In genomic region chr1:128808599-128808998, GRCm38 (mm10) we compare ENCODE assay signal across 27 mouse cellular contexts.
A peak's percentile ranks its signal among the peaks of the same experiment; 100 is the strongest.
DNase-seq lines count a peak whose midpoint lies in the region; ATAC-seq and TF ChIP-seq lines count a peak whose summit lies in the region.
"Had no signal": no experiment of that assay in that cellular context is flagged by ENCODE, and none has a peak within 500 bp of the region (broad histone marks: within the 10 kb centered on the region; RNA-seq: fewer than 3 reads in every experiment).

No protein-coding gene starts in this region.

- no peaks in the 10 kb centered on the region for H3K79me2 ChIP-seq in CH12.LX (replicated peaks; ENCODE audit: control insufficient read depth, extremely low read depth, insufficient read depth, poor library complexity, severe bottlenecking)

- H3K4me3 ChIP-seq in CH12.LX (replicated peaks in 1 of 3; ENCODE audit: low read depth in 2 of 3, low read length in 2 of 3, poor library complexity in 1 of 3): no peak overlapping the region
- H3K4me3 ChIP-seq in kidney, embryonic 14.5 days (ENCODE audit: low read length): no peak overlapping the region
- H3K4me3 ChIP-seq: embryonic facial prominence, embryonic 12.5 days; embryonic facial prominence, embryonic 15.5 days; forebrain, embryonic 12.5 days; forebrain, embryonic 15.5 days; hindbrain, embryonic 10.5 days; hindbrain, embryonic 13.5 days had no signal

- ATAC-seq in inflammation-experienced regulatory T-cells, adult 6 months: peak; percentile 88
- ATAC-seq in kidney, embryonic 14.5 days (ENCODE audit: low FRiP score, low TSS enrichment): no peak
- ATAC-seq: forebrain, embryonic 15.5 days; hindbrain, embryonic 16.5 days; intestine, postnatal 0 days had no signal

- H3K27ac ChIP-seq in CH12.LX (ENCODE audit: insufficient read depth, low read depth): no peak overlapping the region
- H3K27ac ChIP-seq in kidney, embryonic 14.5 days (ENCODE audit: low read depth, low read length): no peak overlapping the region
- H3K27ac ChIP-seq: embryonic facial prominence, embryonic 12.5 days; embryonic facial prominence, embryonic 15.5 days; forebrain, embryonic 12.5 days; forebrain, embryonic 15.5 days; hindbrain, embryonic 10.5 days; hindbrain, embryonic 13.5 days had no signal

- H3K36me3 ChIP-seq in CH12.LX (replicated peaks in 1 of 2; ENCODE audit: control insufficient read depth in 1 of 2, insufficient read depth in 1 of 2, low read length in 1 of 2): no peaks in the 10 kb centered on the region
- no peaks in the 10 kb centered on the region for H3K36me3 ChIP-seq in kidney, embryonic 14.5 days (ENCODE audit: control insufficient read depth, insufficient read depth, low read length)
- H3K36me3 ChIP-seq: embryonic facial prominence, embryonic 12.5 days; embryonic facial prominence, embryonic 15.5 days; forebrain, embryonic 12.5 days; forebrain, embryonic 15.5 days; hindbrain, embryonic 10.5 days; hindbrain, embryonic 13.5 days had no signal

- dilution Hi-C loops in CH12.LX (cut with MboI; ENCODE audit: extremely low pct_ligation_motif_present, extremely low pct_unique_long_range_greater_than_20kb, low sequenced_read_pairs): no loop called here

- 71% methylated on average over 5 of the region's 5 CpGs for WGBS in kidney, embryonic 14.5 days

- no peak for TF ChIP-seq CTCF in CH12.LX (conservative IDR thresholded peaks at IDR 0.05 in 1 of 2, IDR thresholded peaks at IDR 0.05 in 1 of 2; ENCODE audit: low read depth in 2 of 2, low read length in 2 of 2)

- H3K4me1 ChIP-seq in CH12.LX (ENCODE audit: control insufficient read depth in 1 of 2, insufficient read depth in 2 of 2): peaks cover 21 to 39% of the 10 kb centered on the region in 2 experiments
- H3K4me1 ChIP-seq in kidney, embryonic 14.5 days (ENCODE audit: control insufficient read depth, insufficient read depth, low read length): peaks cover 18% of the 10 kb centered on the region

- H3K9me3 ChIP-seq in CH12.LX (replicated peaks; ENCODE audit: low read length): peaks cover 4% of the 10 kb centered on the region
- no peaks in the 10 kb centered on the region for H3K9me3 ChIP-seq in kidney, embryonic 14.5 days (ENCODE audit: control insufficient read depth, low read length)
- H3K9me3 ChIP-seq: embryonic facial prominence, embryonic 12.5 days; embryonic facial prominence, embryonic 15.5 days; forebrain, embryonic 12.5 days; forebrain, embryonic 15.5 days; hindbrain, embryonic 10.5 days; hindbrain, embryonic 13.5 days had no signal

- in situ Hi-C loops in CH12.LX (cut with MboI; ENCODE audit: low pct_ligation_motif_present, low pct_unique_long_range_greater_than_20kb, low sequenced_read_pairs): no loop called here

- peaks cover 3% of the 10 kb centered on the region for H3K27me3 ChIP-seq in CH12.LX (replicated peaks)
- H3K27me3 ChIP-seq in kidney, embryonic 14.5 days (ENCODE audit: control insufficient read depth, insufficient read depth, low read length): no peaks in the 10 kb centered on the region
- H3K27me3 ChIP-seq: embryonic facial prominence, embryonic 12.5 days; embryonic facial prominence, embryonic 15.5 days; forebrain, embryonic 15.5 days; hindbrain, embryonic 13.5 days had no signal

- no peak overlapping the region for H3K9ac ChIP-seq in CH12.LX (ENCODE audit: insufficient read depth, low read depth)
- no peak overlapping the region for H3K9ac ChIP-seq in kidney, embryonic 14.5 days (ENCODE audit: low read depth, low read length)
- H3K9ac ChIP-seq: embryonic facial prominence, embryonic 12.5 days; embryonic facial prominence, embryonic 15.5 days; forebrain, embryonic 12.5 days; forebrain, embryonic 15.5 days; hindbrain, embryonic 13.5 days had no signal

- no peak overlapping the region for H3K4me2 ChIP-seq in CH12.LX (ENCODE audit: insufficient read depth, low read depth, poor library complexity, severe bottlenecking)
- H3K4me2 ChIP-seq in kidney, embryonic 14.5 days (replicated peaks; ENCODE audit: low read depth, low read length): no peak overlapping the region
- H3K4me2 ChIP-seq: embryonic facial prominence, embryonic 12.5 days; embryonic facial prominence, embryonic 15.5 days; forebrain, embryonic 12.5 days; forebrain, embryonic 15.5 days; heart, embryonic 11.5 days; hindbrain, embryonic 13.5 days had no signal

- TF ChIP-seq POLR2A in CH12.LX (IDR thresholded peaks at IDR 0.05; ENCODE audit: low read depth, low read length): no peak

- intact Hi-C loops in heart, postnatal 10 days (cut with DNase I): no loop called here

- DNase-seq in heart, adult 11 months: peak; percentile 72
- no peak for DNase-seq in heart, postnatal 10 days
- DNase-seq in CH12.LX (ENCODE audit: extremely low read depth): peak; percentile 50
- no peak for DNase-seq in embryo, embryonic 9.5 days (ENCODE audit: extremely low spot score)
- no peak for DNase-seq in adrenal gland, adult 18-20 months (ENCODE audit: low spot score in 2 of 2)
- DNase-seq: adrenal gland, postnatal 14 days; B cell, adult 2 months; cerebellum, adult 11-12 months; cerebellum, adult 8-10 months; cerebellum, postnatal 10 days; cerebellum, postnatal 36 days; embryo, embryonic 11 days; gastrocnemius, postnatal 10 days; gastrocnemius, postnatal 36 days; heart, postnatal 36 days; kidney, adult 2 months had no signal

- no peak for TF ChIP-seq RAD21 in CH12.LX (IDR thresholded peaks at IDR 0.05; ENCODE audit: low read depth, low read length)

- peak; percentile 68; the same call in 1 of the 2 replicates for TF ChIP-seq EP300 in CH12.LX (IDR thresholded peaks at IDR 0.05; ENCODE audit: low read length)

TF ChIP-seq in CH12.LX, 34 proteins besides CTCF, POLR2A, EP300 and RAD21:
- peak; percentile 74 for TF ChIP-seq IRF4 (IDR thresholded peaks at IDR 0.05; ENCODE audit: low read depth, low read length)
- TF ChIP-seq CHD2 (IDR thresholded peaks at IDR 0.05; ENCODE audit: low read length): peak; percentile 20
- peak; percentile 62; the same call in 1 of the 2 replicates for TF ChIP-seq MEF2A (IDR thresholded peaks at IDR 0.05; ENCODE audit: borderline replicate concordance, low read depth, low read length)
- no peak for TF ChIP-seq ZMIZ1 (IDR thresholded peaks at IDR 0.05; ENCODE audit: low read depth, low read length)
- TF ChIP-seq BHLHE40 (IDR thresholded peaks at IDR 0.05; ENCODE audit: low read depth, low read length): peak; percentile 56; the same call in 1 of the 2 replicates
- TF ChIP-seq JUN (IDR thresholded peaks at IDR 0.05; ENCODE audit: insufficient read depth, low read depth, low read length): peak; percentile 67
- TF ChIP-seq MAFK (IDR thresholded peaks at IDR 0.05; ENCODE audit: insufficient replicate concordance, low read length): peak; percentile 51; the same call in 1 of the 2 replicates
- TF ChIP-seq JUND (conservative IDR thresholded peaks at IDR 0.05; ENCODE audit: low read depth, low read length): peak; percentile 80
- 0 out of 2 replicates have a peak, but pooled peaks have one; percentile 7 for TF ChIP-seq MYC (IDR thresholded peaks at IDR 0.05; ENCODE audit: low read depth, low read length)
- no peak for TF ChIP-seq CHD1 (IDR thresholded peaks at IDR 0.05; ENCODE audit: low read depth, low read length)
- 0 out of 2 replicates have a peak, but pooled peaks have one; percentile 57 for TF ChIP-seq TCF12 (IDR thresholded peaks at IDR 0.05; ENCODE audit: low read depth, low read length)
- peak; percentile 88 for TF ChIP-seq ETS1 (conservative IDR thresholded peaks at IDR 0.05; ENCODE audit: low read depth, low read length)
- no peak for TF ChIP-seq MAX (IDR thresholded peaks at IDR 0.05; ENCODE audit: low read length)
- TF ChIP-seq ZNF384 (IDR thresholded peaks at IDR 0.05; ENCODE audit: low read depth, low read length): peak; percentile 75

Comparison
In these comparisons a context has a peak if more than half of its experiments do, and no peak if none do; other contexts are left out.
1. DNase-seq: peak in heart, adult 11 months (single experiment) and CH12.LX (single experiment); none in heart, postnatal 10 days (0 of 2), embryo, embryonic 9.5 days (single experiment) and adrenal gland, adult 18-20 months (0 of 2).